Mouse (Mus musculus) ES-Bruce4 (cell line): Measurements from ENCODE around the gene Olfr798.

Experiments used
- CTCF ChIP-seq: IDR thresholded peaks from one replicate; pipeline ENCODE4 v1.8.1; 2011; ENCODE audit warnings: low read depth, low read length
- EP300 ChIP-seq: IDR thresholded peaks from 2 replicates; pipeline ENCODE4 v1.6.1; 2011; ENCODE audit warnings: low read depth, low read length; ENCODE audit not compliant: insufficient read depth
- POLR2A ChIP-seq: IDR thresholded peaks from one replicate; pipeline ENCODE4 v1.8.1; 2011; ENCODE audit warnings: low read length; ENCODE audit not compliant: insufficient read depth

GRCm38 (mm10) chr10:129612470-129612869, 15.3 kb downstream of the Olfr798 start, which contains the start of gene Olfr796:
- TF ChIP-seq CTCF (no peak), POLR2A (no peak), EP300 (no peak)
